Mouse (Mus musculus): ENCODE measurements at regions not wholly inside any gene's neighbourhood (a gene's known extent, or its start where the extent isn't known, plus 50 kb on each side); places are given as distances from the start of the nearest gene placed in this dataset.

GRCm38 (mm10) chr16:24223901-24224300 lies 169.4 kb upstream of the Lpp start:
- Histone ChIP-seq H3K4me3 (no peak overlapping the region), H3K9me3 (no peaks in the 10 kb centered on the region), H3K4me2 (replicated peaks) (no peak overlapping the region), H3K4me1 (peaks cover 1% of the 10 kb centered on the region; the same call in 1 of the 2 replicates), H3K27ac (no peak overlapping the region), H3K36me3 (no peaks in the 10 kb centered on the region), H3K27me3 (no peaks in the 10 kb centered on the region), H3K9ac (no peak overlapping the region)
- no peak for ATAC-seq (ENCODE audit: insufficient number of reproducible peaks, insufficient read depth, low FRiP score, low TSS enrichment)

- Histone ChIP-seq H3K9me3 (no peaks in the 10 kb centered on the region), H3K27ac (no peak overlapping the region), H3K9ac (no peak overlapping the region), H3K4me2 (replicated peaks) (no peak overlapping the region), H3K4me3 (no peak overlapping the region), H3K4me1 (peaks cover 5% of the 10 kb centered on the region), H3K27me3 (no peaks in the 10 kb centered on the region), H3K36me3 (no peaks in the 10 kb centered on the region)
- ATAC-seq (ENCODE audit: insufficient number of reproducible peaks, insufficient read depth, low FRiP score, low TSS enrichment): no peak
- 58% methylated on average over 2 of the region's 2 CpGs for WGBS
These were observed 169.8 kb upstream of the Lpp start for GRCm38 (mm10) chr16:24223527-24223880.

DNA sequence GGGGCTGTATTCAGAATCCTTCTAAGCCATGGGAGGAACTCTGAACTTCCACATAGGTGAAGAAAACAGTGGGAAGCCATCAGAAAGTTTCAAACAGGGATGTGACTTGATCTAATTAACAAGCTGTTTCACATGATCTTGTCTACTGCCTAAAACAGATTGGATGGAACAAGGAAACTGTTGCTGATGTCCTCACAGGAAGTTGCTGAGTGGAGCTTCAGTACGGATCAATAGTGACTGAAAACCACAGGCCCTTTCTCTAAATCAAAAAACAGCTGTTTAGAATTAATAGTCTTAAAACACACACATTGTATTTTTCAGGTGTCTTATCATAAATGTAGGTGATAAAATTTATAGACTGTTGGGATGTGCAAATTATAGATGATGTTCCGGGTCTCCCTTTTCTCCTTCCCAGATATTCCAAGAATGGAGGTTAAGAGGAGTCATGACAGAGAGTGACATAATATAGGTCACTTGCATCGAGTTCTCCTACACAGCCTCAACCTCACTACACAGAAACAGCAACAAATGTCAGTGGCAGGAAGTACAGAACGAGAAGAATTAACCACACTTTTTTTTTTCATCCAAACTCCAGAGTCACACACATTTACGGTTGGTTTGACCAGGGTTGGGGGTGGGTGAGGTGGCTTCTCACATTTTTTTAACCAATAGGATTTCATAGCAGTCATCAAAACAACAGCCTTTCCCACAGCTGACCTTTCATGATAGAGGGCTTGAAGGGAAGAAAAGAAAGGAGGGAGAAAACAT lies 170.4 kb upstream of the Lpp start:
- 60% methylated on average over 5 of the region's 5 CpGs for WGBS
- Histone ChIP-seq H3K27me3 (no peaks in the 10 kb centered on the region), H3K4me1 (peaks cover 11% of the 10 kb centered on the region), H3K4me2 (replicated peaks) (no peak overlapping the region), H3K36me3 (no peaks in the 10 kb centered on the region), H3K4me3 (no peak overlapping the region), H3K27ac (no peak overlapping the region), H3K9me3 (no peaks in the 10 kb centered on the region), H3K9ac (no peak overlapping the region)
- no peak for ATAC-seq (ENCODE audit: insufficient number of reproducible peaks, insufficient read depth, low FRiP score, low TSS enrichment)

- Histone ChIP-seq H3K9me3 (no peaks in the 10 kb centered on the region), H3K4me1 (peaks cover 11% of the 10 kb centered on the region), H3K36me3 (no peaks in the 10 kb centered on the region), H3K9ac (no peak overlapping the region), H3K4me3 (no peak overlapping the region), H3K4me2 (replicated peaks) (no peak overlapping the region), H3K27ac (no peak overlapping the region), H3K27me3 (no peaks in the 10 kb centered on the region)
- no peak for ATAC-seq (ENCODE audit: insufficient number of reproducible peaks, insufficient read depth, low FRiP score, low TSS enrichment)
- WGBS: 87% methylated on average over 3 of the region's 3 CpGs
These were observed 171.3 kb upstream of the Lpp start for GRCm38 (mm10) chr16:24221992-24222391.

GRCm38 (mm10) chr16:24220613-24221012 lies 172.7 kb upstream of the Lpp start:
- no peaks in the 10 kb centered on the region for H3K27me3 ChIP-seq
- no peaks in the 10 kb centered on the region for H3K9me3 ChIP-seq
- peaks cover 11% of the 10 kb centered on the region for H3K4me1 ChIP-seq
- H3K4me3 ChIP-seq: no peak overlapping the region
- no peak overlapping the region for H3K27ac ChIP-seq
- H3K4me2 ChIP-seq (replicated peaks): no peak overlapping the region
- WGBS: 74% methylated on average over 3 of the region's 3 CpGs
- H3K36me3 ChIP-seq: no peaks in the 10 kb centered on the region
- no peak overlapping the region for H3K9ac ChIP-seq
- no peak for ATAC-seq (ENCODE audit: insufficient number of reproducible peaks, insufficient read depth, low FRiP score, low TSS enrichment)

DNA sequence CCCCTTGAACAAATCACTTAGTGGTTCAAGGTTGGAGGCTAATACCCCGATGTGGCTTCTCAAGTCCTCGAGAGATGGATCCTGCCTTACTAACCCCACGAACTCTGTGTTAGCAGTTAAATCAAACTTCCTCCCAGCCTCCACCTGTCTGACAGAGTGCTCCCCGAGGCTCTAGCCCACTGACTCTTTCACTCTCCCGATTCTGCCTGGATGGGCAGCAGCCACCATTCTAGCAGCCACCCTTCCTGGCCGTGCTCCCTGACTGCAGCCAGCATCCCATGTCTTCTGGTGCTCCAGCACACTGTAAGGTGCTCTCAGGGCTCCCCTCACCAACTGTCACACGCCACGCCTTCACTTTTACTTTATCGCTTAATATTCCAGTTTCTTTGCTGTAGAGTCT lies 173.6 kb upstream of the Lpp start:
- WGBS: 82% methylated on average over 9 of the region's 9 CpGs
- H3K27me3 ChIP-seq: no peaks in the 10 kb centered on the region
- ATAC-seq (ENCODE audit: insufficient number of reproducible peaks, insufficient read depth, low FRiP score, low TSS enrichment): no peak
- H3K27ac ChIP-seq: no peak overlapping the region
- H3K4me3 ChIP-seq: no peak overlapping the region
- H3K4me2 ChIP-seq (replicated peaks): no peak overlapping the region
- no peaks in the 10 kb centered on the region for H3K9me3 ChIP-seq
- no peak overlapping the region for H3K9ac ChIP-seq
- H3K4me1 ChIP-seq: peaks cover 11% of the 10 kb centered on the region
- no peaks in the 10 kb centered on the region for H3K36me3 ChIP-seq

GRCm38 (mm10) chr16:24218850-24219185 lies 174.5 kb upstream of the Lpp start:
- no peak for ATAC-seq (ENCODE audit: insufficient number of reproducible peaks, insufficient read depth, low FRiP score, low TSS enrichment)
- H3K36me3 ChIP-seq: no peaks in the 10 kb centered on the region
- peaks cover 11% of the 10 kb centered on the region for H3K4me1 ChIP-seq
- WGBS: 64% methylated on average over 4 of the region's 4 CpGs
- no peaks in the 10 kb centered on the region for H3K9me3 ChIP-seq
- no peaks in the 10 kb centered on the region for H3K27me3 ChIP-seq
- peak overlapping the region; percentile 12; the same call in 1 of the 2 replicates for H3K27ac ChIP-seq
- no peak overlapping the region for H3K4me2 ChIP-seq (replicated peaks)
- no peak overlapping the region for H3K9ac ChIP-seq
- no peak overlapping the region for H3K4me3 ChIP-seq

- ATAC-seq (ENCODE audit: insufficient number of reproducible peaks, insufficient read depth, low FRiP score, low TSS enrichment): 0 out of 2 replicates have a peak, but pooled peaks have one; percentile 18
- Histone ChIP-seq H3K4me3 (no peak overlapping the region), H3K36me3 (no peaks in the 10 kb centered on the region), H3K4me2 (replicated peaks) (peak overlapping the region; percentile 33), H3K9me3 (no peaks in the 10 kb centered on the region), H3K27me3 (no peaks in the 10 kb centered on the region), H3K27ac (peak overlapping the region; percentile 12), H3K4me1 (peaks cover 11% of the 10 kb centered on the region), H3K9ac (no peak overlapping the region)
- WGBS: 18% methylated on average over 14 of the region's 14 CpGs
These were observed 175.0 kb upstream of the Lpp start for GRCm38 (mm10) chr16:24218162-24218849.

GRCm38 (mm10) chr16:24216828-24217227 lies 176.5 kb upstream of the Lpp start:
- Histone ChIP-seq H3K9me3 (no peaks in the 10 kb centered on the region), H3K36me3 (no peaks in the 10 kb centered on the region), H3K4me2 (replicated peaks) (no peak overlapping the region), H3K4me3 (no peak overlapping the region), H3K27me3 (no peaks in the 10 kb centered on the region), H3K27ac (no peak overlapping the region), H3K9ac (no peak overlapping the region), H3K4me1 (peaks cover 11% of the 10 kb centered on the region)
- WGBS: 94% methylated on average over 5 of the region's 5 CpGs
- no peak for ATAC-seq (ENCODE audit: insufficient number of reproducible peaks, insufficient read depth, low FRiP score, low TSS enrichment)

- no peak overlapping the region for H3K4me2 ChIP-seq (replicated peaks)
- peaks cover 11% of the 10 kb centered on the region for H3K4me1 ChIP-seq
- WGBS: 92% methylated on average over 8 of the region's 8 CpGs
- H3K36me3 ChIP-seq: no peaks in the 10 kb centered on the region
- no peak overlapping the region for H3K27ac ChIP-seq
- no peaks in the 10 kb centered on the region for H3K27me3 ChIP-seq
- ATAC-seq (ENCODE audit: insufficient number of reproducible peaks, insufficient read depth, low FRiP score, low TSS enrichment): no peak
- no peak overlapping the region for H3K4me3 ChIP-seq
- no peaks in the 10 kb centered on the region for H3K9me3 ChIP-seq
- H3K9ac ChIP-seq: no peak overlapping the region
These were observed 178.0 kb upstream of the Lpp start for GRCm38 (mm10) chr16:24215353-24215752.

GRCm38 (mm10) chr16:24213577-24213976 lies 179.7 kb upstream of the Lpp start:
- Histone ChIP-seq H3K9me3 (no peaks in the 10 kb centered on the region), H3K27ac (no peak overlapping the region), H3K4me2 (replicated peaks) (no peak overlapping the region), H3K36me3 (no peaks in the 10 kb centered on the region), H3K4me1 (peaks cover 6% of the 10 kb centered on the region), H3K27me3 (no peaks in the 10 kb centered on the region), H3K4me3 (no peak overlapping the region), H3K9ac (no peak overlapping the region)
- ATAC-seq (ENCODE audit: insufficient number of reproducible peaks, insufficient read depth, low FRiP score, low TSS enrichment): no peak
- WGBS: 95% methylated on average over 3 of the region's 3 CpGs

- H3K4me1 ChIP-seq: no peaks in the 10 kb centered on the region
- H3K4me3 ChIP-seq: no peak overlapping the region
- H3K36me3 ChIP-seq: no peaks in the 10 kb centered on the region
- H3K9me3 ChIP-seq: no peaks in the 10 kb centered on the region
- ATAC-seq (ENCODE audit: insufficient number of reproducible peaks, insufficient read depth, low FRiP score, low TSS enrichment): no peak
- no peak overlapping the region for H3K9ac ChIP-seq
- WGBS: 63% methylated on average over 2 of the region's 2 CpGs
- no peak overlapping the region for H3K27ac ChIP-seq
- H3K27me3 ChIP-seq: no peaks in the 10 kb centered on the region
- H3K4me2 ChIP-seq (replicated peaks): no peak overlapping the region
These were observed 180.6 kb upstream of the Lpp start for GRCm38 (mm10) chr16:24212702-24213101.

All from embryonic facial prominence, embryonic 12.5 days (tissue).